Mouse (Mus musculus) B cell, adult 2 months (primary cell): ENCODE measurements at regions not wholly inside any gene's neighbourhood (a gene's known extent, or its start where the extent isn't known, plus 50 kb on each side); places are given as distances from the start of the nearest gene placed in this dataset.
A peak's percentile ranks its signal among the peaks of the same experiment; 100 is the strongest.

Source experiments
- DNase-seq, 2 experiments: peaks; one replicate each; pipeline ENCODE4 v3.0.0; 2022

DNA sequence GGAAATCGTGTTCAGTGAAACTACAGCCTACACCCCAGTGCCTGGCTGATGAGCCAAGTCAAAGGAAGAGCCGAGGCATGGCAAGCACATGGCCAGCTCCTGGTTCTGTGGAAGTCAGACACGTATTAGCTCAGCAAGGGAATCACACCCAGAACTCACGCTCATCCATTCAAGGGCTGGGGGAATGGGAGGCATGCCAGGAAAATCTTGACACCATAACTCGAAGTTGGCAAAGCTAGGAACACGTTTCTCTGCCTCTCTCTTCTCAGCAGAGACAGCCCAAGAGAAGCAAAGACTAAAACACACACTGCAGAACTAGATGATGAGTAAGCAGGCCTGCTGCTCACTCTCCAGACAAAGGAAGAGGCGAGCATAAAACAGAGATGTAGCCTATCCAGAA is 53.5 kb upstream of the Ypel5 start:
- no peak for DNase-seq

DNA sequence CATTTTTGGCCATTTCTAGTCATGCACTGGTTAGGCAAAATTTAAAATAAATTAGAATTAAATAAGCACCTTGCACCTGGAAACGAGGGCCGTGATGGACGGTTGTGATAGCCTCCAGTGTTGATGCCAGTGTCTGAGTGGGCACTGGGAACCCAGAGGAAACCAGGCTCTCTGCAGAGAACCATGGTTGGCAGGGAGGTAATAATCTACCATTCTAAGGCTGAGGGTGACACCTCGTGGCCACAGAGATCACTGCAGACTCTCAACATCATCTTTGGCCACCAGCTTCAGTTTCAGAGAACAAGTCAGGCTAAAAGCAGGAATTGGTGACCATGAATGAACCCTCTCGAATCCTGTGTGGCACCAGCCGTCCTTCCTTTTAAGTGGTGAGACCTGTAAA is 54.5 kb upstream of the Ypel5 start:
- DNase-seq, result peak; percentile 71 to 77

DNA sequence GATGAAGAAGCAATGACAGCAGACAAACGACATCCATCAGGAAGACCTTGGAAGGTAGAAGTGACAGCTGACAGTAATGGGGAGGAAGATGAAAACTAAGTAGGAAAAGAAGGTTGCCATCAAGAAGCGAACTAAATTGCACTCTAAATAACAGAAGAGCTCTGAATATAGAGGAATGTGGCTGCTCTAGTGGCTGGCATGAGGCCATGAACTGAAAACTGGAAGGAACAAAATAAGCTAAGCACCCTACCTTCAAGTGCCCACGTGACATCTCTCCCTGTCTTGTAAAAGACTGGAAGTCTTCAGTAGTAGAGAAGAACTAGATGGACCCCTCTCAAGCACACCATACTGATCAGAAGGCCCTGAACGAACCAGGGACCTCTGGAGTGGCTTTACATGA is 68.0 kb upstream of the Ypel5 start:
- no peak for DNase-seq

DNA sequence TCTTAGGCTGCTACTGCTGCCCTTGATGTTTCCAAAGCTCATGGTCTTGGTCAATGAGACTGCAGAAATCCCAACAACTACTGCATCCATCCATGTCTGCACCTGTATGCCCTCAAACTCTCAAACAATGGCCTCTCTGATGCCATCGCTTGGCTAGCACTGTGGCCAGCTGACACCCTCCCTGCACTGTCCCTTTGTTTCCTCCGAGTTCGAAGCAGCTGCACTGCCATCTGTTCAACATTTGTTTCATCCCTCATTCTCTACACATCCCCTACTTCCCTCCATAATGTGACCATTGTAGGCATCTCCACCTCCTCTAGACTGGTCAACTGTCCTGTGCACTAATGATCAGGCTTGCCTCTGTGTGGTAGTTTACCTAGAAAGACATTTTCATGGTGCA is 75.3 kb upstream of the Ypel5 start:
- no peak for DNase-seq

DNA sequence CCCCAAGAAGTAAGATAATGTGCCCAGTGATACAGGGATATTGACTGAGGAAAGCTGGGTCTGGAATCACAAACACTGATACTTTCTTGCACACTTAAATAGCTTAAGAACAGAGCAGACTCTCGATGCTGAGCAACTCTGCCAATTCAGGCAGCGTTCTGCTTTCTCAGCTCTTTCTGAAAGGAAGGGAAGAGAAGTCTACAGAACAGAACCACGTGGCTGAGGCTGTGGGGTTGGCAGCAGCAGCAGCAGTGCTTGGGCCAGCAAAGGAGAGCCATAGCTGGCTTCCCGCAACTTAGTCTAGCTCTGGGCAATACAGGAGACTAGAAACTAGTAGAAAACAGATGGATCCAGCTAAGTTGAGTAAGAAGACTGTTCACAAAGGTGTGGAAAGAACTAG is 89.8 kb upstream of the Ypel5 start:
- DNase-seq, result no peak

DNA sequence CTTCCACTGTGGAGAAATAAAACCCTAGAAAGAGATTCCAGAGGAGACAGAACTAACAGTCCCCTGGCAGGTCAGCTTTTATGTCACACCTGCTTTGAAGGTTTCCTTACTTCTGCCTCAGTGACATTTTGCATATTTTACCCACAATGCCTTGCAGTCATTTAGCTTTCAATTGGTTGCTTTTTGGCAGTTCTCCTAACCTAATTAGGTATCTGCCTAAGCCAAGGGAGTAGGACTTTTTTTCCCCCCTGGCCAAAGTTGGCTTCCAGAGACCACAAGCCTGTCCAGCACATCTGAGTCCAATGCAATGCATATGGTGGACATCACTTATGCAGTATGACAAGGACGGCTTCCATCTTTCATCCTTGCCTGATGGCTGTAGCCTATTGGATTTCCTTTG is 103.2 kb upstream of the Ypel5 start:
- DNase-seq, result no peak

DNA sequence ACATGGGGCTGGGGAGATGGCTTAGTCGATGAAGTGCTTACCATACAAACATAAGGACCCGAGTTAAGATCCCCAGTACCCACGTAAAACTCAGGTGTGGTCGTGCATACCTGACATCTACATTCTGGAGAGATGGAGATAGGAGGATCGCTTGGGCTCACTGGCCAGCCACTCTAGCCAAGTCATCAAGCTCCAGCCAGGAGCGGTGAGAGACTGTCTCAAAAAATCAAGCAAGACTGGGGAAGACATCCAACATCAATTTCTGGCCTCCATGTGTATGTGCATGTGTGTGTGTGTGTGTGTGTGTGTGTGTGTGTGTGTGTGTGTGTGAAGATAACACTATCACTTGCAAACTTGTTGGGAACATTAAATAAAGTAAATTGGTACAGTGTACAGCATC is 104.6 kb upstream of the Ypel5 start:
- no peak for DNase-seq

DNA sequence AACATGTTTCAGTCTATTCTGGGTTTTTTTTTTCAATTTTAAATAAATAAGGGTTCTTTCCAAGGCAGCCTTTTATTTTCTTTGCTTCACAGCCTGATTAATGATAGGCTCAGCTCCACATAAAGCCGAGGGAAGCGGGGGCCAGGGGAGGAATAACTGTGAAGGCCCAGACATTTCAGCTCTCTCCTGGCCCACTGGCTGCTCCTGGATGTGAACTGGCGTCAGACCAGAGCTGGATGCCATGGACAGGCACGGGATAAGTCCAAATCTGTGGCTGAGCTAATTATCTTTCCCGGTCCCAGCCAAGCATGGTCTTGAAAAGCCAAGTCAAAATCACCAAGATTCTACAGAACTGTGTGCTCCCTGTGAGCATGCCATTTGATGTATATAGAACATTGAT is 105.1 kb upstream of the Ypel5 start:
- no peak for DNase-seq

DNA sequence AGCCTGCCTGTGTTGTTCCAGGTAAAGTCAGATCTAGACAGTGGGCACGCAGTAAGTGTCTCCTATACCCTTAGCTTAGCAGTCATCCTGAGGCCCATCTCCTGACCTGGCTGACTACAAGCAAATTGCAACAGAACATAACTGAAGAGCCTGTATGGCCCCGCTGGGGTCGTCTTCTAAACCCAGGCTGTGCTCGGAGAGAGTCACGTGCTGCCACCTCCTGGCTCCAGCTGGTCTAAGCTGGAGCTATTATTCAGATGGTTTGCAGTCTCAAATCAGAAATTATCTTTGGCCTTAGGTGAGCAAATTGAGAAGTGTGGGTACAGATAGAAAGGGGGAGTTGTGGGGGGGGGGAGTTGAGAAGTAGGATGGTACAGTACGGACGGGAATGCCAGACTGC is 115.5 kb upstream of the Ypel5 start:
- DNase-seq, result no peak

DNA sequence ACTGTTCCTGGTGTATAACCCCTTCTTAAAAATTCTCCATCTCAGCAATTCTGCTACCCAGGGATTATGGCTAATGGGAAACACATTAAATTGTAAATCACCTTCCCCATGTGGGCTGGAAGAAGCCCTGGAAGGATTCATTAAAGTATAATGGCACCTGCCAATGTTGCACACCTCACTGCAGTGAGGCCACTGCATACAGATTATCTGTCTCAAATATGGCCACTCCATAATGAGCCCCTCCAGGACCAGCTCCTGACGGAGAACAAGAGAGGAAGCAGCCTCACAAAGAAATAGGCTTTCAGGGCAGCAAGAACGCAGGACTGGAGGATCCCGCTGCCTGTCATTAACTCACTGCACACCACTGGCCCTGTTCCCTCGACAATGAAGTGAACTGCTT is 115.2 kb upstream of the Alk start:
- no peak for DNase-seq

DNA sequence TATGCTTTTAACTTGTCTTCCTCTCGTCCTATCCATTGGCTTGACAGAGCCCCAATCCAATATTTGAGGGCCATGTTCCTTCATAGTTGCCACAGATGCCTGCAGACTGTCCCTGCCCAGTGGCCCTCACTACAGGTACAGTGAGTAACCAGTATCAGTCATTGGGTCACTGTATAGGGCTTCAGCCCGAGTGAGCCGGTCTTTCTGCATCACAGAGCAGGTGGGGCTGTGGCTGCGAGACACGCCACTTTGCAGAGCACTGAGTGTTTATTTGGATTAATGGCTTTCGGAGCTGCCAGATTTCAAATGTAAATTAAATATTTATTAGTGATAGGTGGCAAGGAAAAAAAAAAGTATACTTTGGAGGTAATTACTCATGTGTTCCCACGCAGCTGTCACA is 87.2 kb upstream of the Alk start:
- no peak for DNase-seq

DNA sequence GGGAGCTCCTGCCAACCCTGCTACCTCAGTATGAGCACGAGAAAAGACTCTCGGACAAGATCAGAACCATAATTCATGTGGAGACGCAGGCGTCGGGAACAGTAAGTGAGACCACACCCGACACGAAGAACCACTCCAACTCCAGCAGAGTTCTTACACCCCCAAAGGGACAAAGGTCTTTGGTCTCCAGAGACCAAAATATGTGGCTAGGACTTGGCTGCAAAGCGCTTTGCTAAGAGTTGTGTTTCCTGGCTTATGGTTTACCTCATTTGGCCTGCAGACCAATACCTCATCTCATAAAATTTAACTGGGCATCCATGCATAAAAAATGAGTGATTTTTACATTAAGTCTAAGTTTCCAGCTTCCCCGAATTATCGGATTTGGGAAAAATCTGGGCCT is 85.2 kb upstream of the Alk start:
- no peak for DNase-seq

DNA sequence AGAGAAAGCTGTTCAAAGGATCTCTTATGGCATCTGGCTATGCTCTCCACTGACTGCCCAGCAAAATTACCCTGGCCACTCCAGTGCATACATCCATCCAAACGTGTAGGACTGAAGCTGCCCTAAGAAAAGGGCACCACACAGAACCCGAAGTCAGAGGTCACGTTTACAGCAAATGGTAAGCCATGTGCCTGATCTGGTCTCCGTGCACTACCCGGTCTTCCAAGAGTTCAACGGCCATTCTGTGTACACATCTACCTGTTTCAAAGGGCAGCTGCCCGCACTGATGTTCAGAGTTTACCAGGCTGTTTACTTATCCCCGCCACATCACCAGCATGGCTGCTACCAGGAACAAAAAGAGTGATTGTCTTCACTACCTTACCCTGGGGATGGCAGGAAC is 84.4 kb upstream of the Alk start:
- DNase-seq, result no peak

DNA sequence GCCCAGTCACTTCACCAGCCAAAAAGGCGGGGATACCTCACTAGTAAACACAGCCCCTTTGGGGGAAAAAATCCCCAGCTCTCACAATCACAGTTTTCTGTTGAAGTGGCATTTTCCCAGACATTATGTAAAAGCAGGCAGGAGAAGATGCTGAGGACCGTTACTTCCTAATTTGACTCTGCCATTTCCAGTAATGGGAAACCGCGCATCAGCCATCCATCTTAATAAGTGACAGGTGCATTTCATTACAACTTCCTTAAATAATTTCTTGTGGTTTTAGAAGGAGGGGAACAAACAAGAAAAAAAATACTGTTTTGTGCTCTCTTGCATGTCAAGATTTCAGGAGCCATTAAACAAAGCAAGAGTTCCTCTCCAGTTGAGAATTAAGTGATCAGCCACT is 70.2 kb upstream of the Alk start:
- DNase-seq, result no peak

DNA sequence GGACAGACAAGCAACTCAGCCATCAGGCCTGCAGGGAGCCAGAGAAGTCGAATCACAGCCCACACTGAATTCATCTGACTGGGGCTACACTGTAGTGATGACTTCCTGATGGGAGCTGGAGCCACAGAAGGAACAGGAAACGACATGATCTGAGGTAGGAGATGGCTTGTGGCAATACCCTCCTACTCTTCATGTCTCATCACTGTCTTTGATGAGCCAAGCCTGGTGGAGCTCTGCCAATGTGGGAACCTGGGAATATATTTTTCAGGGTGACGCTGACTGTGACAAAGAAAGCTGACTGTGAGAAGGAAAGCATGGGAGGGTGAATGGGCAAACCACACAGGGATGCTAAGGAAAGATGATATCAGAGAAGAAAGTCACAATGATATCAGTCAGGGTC is 67.6 kb upstream of the Alk start:
- no peak for DNase-seq

DNA sequence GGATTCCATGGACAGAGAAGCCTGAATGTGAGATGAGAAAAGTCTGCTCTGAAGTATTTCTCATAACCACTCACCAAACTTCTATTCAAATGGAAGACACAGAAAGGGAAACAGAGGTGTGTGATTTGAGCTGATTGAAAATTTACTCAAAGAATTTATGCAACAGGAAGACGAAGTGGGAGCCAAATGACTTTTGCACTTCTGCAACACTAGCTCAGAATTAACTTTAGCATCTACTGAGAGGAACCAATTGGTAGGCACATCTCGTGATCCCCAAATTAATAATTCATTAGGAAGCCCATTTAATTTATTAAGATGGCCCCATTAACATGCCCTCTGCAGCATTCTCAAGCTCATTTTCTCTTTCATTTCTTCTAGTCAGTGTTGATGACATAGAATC is 62.5 kb upstream of the Alk start:
- no peak for DNase-seq

DNA sequence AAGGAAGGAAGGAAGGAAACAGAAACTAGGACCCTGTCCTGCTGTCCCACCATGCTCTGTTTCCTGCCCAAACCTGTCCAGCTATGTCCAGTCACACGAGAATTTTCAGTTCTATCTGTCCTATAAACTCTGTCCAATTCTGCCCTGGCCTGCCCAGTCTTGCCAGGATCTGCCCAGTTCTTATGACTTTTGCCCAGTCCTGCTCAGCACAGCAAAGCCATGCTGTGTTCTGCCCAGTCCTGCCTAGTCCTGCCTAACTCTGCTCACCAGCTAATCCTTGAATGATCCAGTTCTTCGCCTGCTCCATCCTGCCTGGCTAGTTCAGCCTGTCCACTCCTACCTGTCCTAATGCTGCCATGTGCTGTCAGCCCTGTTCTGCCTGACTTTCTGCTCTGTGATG is 57.3 kb upstream of the Alk start:
- no peak for DNase-seq

DNA sequence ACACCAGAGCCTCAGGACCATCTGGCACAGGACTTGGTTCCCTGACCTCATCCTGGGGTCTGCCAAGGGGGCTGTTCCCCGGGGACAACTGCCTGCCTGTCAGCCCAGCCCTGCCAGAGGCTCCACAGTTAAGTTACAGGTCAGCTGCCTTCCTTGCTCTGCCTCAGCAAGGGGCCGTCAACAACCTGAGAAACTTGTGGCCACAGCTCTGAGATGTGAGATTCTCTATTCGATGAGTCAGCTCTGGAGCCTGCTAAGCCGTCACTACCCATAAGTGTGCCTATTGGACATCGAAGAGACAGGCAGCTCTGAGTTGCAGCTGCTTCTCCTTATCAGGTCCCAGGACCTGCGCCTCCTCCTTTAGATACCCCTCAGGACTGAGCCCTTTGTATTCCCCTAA is 54.3 kb upstream of the Alk start:
- no peak for DNase-seq

DNA sequence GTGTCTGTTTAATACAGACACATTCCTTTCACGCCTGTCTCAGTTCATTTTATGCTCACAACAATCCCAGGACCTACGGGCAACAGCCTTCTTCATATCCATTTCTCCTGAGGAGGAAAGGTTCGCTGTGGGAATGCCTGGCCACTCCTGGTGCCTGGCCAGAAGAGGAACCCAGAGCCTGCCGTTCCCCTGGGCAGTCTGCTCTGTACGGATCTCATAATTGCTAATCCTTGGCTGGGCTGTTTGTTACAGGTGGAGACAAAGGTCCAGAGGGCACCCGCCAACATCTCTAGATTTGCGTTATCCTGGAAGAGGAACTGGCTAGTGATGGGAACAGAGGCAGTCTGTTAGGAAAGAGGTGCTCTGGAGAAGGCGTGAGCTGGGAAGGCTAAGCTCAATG is 53.4 kb upstream of the Alk start:
- no peak for DNase-seq
